Mouse (Mus musculus): ENCODE results near the gene Memo1.
"Not testable (repeated sequence)": the region's sequence is repeated elsewhere in the genome, so short reads cannot be mapped to it uniquely, and the experiment has no call there.

Memo1 gene

DNA sequence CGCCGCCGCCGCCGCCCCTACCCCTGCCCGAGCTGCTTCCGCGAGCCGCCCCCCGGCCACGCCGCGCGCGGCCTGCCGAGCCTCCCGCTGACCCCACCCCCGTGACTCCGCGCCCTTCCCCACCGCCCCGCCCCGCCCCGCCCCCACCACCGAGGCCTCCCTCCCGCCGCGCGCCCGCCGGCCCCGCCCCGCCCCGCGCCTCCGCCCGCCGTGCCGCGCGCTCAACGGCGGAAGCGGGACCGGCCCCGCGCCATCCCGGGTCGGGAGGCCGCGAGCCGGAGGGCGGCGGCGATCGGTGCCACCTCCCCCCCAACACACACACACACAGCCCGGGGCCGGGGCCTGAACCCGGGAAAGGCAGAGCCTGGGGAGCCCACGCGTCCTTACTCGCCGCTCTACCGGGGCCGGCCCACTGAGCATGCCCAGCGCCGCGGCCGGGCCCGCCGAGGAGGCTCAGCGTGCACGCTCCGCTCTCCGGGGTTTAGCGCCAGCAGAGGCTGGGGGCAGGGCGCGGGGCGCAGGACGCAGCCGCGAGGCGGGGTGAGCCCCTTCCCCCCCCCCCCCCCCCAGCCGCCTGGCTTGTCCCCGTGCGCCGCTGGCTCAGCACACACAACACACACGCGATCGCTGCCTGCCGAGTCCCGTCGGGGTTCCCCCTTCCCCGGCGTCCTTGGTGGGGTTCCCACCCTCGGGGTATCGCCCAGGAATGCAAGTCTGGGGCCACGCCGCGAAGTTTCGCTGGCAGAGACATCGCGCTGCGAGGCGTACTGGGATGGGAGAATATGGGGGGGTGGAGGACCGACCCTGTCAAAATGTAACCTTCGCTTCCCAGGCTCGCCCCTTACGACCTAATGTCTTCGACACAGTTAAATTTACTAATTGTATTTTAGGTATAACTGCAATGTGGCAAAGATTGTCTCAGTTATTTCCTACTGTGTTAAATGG, at the start of gene Memo1:
Gene Memo1, minus strand, starts transcription at position 496 of the 945 bp plus-strand sequence.
- peak; percentile 72 to 74 for DNase-seq

DNA sequence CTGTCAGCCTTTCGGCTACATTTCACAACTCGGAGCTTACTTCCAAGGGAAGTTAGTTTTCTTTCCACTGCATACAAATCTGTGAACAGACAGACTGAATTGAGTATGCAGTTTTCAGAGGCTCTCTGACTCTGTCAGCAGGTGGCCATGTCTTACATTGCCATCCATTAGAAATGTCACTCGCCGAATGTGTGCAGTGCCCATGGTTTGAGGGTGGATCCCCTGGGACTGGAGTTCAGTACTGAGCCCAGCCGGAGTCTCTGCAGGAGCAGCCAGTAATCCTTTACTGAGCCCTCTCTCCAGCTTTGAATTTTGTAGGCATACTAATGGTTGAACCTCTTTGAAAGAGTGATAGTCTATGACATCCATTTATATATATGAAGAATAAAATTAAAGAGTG, 45.8 kb upstream of the Memo1 start:
- DNase-seq: no peak

DNA sequence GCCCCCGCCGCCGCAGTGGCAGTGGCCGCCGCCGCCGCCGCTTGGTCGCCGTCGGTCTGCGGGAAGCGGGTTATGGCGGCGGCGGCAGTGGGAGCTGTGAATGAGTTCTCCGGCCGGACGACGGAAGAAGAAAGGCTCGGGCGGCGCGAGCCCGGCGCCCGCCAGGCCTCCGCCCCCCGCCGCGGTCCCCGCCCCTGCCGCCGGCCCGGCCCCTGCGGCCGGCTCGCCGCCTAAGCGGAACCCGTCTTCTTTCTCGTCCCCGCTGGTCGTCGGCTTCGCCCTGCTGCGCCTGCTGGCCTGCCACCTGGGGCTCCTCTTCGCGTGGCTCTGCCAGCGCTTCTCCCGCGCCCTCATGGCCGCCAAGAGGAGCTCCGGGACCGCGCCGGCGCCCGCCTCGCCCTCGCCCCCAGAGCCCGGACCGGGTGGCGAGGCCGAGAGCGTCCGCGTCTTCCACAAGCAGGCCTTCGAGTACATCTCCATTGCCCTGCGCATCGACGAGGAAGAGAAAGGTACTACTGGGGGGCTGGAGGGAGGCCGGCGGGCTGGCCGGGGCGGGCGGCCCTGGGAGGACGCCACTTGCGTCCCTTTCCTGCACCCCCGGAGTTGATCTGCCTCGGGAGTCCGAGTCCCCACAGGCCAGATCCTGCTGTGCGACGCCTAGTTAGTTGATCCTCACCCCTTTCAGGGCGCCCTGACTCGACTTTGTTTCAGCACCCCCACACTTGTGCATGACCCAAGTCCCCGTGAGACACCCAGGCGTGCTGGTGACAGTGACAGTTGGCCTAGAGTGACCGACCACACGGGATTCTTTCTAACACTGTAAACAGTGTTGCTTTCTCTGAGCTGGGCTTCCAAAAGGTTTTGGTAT, 43.9 kb upstream of the Memo1 start, which contains the start of gene Spast:
Gene Spast, plus strand, starts transcription at position 51 of the 868 bp plus-strand sequence.
- peak; percentile 72 to 77 for DNase-seq

DNA sequence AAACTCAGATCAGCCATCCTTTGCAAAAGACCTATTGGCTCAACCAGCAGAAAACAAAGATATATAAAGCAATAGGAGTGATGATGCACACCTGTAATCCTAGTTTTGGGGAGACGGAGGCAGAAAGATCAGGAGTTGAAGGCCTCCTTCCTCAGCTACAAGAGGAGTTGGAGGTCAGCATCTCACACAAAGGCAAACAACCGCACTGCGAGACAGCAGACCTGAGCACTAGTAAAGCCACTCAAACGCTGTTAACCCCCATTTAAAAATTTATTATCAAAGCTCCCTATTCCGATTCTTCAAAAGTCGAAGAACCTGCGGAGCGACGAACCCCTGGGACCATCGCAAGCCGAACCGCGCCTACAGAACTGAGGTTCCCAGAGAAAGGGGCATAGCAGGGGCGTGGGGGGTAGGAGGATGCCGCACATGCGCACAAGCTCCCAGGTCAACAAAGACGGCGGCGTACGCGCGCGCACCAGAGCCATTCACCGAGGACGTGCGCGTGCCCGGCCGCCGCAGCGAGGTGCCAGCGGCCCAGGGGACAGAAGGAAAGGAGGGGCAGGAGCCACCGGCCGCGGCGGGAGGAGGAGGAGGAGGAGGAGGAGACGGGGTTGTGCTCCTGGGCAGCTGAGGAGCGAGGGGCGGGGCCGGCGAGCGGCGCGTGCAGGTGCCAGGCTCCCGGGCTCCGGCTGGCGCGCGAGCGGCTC, 43.1 kb upstream of the Memo1 start:
- DNase-seq: peak; percentile 91 to 93

DNA sequence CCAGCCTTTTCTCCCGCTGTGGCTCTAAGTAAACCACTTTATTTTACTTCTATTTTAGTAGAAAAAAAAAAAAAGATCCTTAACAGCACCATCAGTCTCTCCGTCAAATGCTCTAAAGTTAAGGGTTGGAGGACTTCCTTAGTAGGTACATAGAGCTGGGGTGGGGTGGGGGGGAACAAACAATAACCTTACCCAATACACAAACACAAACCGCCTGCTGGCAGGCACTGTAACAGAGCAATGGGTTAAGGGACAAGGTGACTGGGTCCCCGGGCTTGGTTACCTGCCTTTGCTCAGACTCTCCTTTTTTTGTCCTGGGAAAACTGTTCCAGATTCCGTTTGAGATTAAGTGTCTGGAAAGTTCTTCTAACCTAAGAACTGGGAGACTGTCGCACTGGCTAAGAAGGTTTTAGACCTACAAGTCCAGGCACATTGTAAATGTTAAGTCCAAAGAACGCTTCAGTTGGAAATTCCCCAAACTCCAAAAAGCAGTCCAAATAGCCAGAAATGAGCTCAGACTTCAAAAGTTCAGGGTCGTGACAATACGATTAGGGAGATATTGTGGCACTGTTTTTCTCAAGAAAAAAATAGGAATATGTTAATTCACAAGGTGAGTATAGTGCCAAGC, 35.8 kb upstream of the Memo1 start:
- DNase-seq: no peak

DNA sequence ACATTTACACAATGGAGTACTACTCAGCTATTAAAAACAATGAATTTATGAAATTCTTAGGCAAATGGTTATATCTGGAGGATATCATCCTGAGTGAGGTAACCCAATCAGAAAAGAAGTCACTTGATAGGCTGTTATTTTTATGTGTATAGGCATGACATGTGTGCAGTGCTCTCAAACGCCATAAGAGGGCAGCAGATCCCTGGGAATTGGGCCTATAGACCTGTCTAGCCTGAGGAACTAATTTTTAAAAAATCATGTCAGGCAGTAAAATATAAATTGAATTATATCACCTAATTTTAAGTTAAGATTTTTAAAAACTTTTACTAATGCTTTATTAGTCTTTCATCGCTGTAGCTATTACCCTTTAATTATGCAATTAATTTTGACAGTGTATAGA, 32.8 kb upstream of the Memo1 start:
- DNase-seq: peak; percentile 73 to 76

DNA sequence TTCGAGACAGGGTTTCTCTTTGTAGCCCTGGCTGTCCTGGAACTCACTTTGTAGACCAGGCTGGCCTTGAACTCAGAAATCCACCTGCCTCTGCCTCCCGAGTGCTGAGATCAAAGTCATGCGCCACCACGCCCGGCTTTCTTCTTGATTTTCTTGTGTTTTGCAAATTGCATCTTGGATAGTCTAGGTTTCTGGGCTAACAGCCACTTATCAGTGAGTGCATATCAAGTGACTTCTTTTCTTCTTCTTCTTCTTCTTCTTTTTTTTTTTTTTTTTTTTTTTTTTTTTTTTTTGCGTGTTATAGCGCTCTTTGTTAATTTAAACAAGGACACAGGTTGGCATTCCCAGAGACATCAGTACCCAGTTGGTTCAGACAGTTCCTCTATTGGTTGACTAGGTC, 31.9 kb upstream of the Memo1 start:
- DNase-seq: not testable (repeated sequence)

DNA sequence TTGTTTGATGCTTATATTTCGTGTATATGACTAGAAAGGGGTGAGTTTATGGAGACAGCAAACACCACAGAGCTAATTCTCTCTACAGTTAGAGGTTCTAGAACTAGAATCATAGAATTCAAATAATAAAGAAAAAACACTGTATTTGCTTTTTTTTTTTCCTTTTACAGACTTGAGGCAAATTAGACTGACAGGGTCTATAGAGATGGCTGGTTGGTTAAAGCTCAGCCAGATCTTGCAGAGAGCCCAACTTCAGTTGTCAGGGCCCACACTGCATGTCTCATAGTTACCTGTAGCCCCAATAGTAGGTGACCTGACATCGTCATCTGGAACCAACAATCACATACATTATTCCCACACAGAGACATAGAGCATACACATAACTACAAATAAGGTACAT, 28.5 kb upstream of the Memo1 start, which contains the start of gene Dpy30:
Gene Dpy30, minus strand, starts transcription at position 101 of the 400 bp plus-strand sequence.
- no peak for DNase-seq

DNA sequence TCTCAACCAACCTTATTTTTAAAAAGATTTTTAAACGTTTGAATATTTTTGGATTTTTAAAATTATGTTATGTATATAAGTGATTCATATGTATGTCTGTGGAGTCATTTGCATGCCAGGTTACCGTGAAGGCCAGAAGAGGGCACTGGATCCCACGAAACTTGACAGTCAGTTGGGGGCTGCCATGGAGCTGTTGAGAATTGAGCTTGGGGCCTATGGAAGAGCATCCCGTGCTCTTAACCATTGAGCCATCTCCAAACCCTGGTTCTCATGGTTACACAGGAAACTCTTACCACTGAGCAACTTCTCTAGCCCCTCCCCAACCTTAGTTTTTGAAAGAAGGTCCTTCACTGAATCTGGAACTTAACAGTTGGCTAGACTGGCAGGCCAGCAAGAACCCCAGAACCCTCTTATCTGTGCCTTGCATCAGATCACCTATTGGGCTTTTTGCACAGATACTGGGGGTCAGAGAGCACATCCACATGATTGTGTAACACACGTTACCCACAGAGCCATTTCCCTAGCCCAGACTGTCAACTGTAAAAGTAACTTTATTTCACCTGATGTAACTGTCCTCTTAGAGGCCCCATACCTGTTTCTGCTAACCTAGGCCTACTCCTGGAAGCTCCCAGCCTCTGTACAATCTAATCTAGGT, 27.2 kb upstream of the Memo1 start:
- peak; percentile 20 to 28 for DNase-seq

DNA sequence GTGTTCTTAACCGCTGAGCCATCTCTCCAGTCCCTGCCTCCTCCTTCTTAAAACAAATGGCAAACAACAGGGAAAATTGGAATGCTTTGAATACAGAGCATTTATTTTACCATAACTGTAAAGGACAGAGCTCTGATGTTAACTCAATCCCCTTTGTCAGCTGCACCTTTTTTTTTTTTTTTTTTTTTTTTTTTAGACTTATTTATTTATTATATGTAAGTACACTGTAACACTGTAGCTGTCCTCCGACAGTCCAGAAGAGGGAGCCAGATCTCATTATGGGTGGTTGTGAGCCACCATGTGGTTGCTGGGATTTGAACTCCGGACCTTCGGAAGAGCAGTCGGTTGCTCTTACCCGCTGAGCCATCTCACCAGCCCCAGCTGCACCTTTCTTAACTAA, 23.4 kb upstream of the Memo1 start:
- no peak for DNase-seq

DNA sequence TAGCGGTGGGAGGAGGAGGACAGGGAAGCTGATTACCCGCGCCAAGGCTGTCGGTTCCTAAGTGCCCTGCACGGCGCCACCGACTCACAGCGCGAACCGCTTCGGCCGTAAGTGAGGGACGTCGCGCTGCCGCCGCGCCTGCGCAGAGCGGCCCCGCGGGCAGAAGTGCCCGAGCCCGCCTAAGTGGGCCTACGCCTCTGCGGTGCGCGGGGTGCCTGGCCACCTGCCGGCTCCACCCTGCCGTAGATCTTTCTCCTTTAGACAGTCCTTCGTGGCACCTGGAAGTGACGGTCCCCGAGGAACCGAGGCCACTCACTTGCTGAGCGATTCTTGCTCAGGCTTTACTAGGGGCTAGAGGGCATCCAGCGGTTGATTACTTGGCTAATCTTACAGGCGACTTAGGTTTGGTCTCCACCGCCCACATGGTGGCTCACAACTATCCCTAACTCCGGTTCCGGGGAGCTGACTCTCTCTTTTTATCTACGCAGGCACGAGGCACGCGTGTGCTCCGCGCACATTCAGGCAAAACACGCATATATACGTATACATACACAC, 21.1 kb upstream of the Memo1 start:
- DNase-seq: peak; percentile 89 to 91

DNA sequence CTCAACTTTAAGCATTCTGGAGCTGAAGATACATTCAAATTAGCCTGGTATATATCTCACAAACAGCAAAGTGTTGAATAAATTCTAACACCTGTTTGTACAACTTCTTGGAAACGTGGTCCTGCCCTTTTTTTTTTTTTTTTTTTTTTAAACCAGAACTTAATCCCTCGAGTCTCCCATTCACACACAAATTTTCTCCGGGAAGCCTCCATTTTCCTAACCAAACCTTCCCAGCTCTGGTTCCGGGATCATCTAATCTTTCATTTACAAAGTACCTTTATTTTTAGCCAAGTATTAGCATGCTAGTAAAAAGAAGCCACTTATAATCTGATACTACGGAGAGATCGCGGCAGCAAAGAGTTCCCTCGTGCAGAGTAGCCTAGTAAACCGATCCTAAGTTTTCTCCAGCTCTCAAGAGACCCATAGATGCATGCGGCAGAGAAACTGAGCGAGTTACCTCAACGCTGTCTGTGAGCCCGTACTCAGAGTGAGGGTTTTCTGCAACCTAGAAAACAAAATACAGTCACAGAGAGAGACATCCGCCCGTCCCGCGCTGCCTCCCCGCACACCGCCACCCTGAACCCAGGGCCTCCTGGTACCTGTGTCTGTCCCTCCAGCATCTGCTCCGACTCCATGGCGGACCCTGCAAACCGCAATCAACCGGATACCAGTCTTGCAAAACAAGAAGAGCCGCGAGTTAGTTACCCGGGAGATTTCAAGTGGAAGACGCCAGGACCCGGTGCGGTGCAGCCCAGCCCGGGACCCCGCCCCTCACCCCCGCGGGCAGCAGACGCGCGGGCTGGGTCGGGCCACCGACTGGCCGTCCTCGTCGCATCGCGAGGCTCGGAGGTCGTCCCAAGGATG, 20.4 kb upstream of the Memo1 start:
- no peak for DNase-seq

DNA sequence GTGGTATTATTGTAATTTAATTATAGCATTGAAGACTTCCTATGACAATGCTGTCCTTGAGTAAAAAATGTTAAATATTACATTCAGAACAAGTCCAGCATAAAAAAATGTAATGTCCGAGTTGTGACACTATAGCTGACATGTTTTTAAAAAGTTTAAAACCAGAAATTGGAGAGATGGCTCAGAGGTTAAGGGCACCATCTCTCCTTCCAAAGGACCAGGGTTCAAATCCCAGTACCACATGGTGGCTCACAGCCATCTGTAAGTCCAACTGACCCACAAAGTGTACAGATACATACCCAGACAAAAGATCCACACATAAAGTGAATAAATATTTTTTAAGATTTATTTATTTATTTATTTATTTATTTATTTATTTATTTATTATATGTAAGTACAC, 10.7 kb upstream of the Memo1 start:
- DNase-seq: no peak

DNA sequence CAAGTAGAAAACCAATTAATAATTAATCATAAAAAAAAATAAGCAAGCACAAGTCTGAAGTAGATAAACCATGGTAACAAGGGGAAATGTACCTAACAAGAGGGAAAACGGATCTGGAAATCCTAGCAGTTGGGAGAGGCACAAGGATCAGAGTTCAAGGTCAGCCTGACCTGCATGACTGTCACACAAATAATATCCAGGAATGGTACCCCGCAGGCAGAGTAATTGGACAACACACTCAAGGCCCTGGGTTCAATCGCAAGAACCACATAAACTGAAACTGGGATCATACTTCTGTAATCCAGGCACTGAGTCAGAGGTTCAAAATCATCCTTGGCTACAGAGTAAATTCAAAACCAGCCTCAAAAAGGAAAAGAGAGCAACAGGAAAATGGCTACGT, 10.3 kb upstream of the Memo1 start:
- no peak for DNase-seq

DNA sequence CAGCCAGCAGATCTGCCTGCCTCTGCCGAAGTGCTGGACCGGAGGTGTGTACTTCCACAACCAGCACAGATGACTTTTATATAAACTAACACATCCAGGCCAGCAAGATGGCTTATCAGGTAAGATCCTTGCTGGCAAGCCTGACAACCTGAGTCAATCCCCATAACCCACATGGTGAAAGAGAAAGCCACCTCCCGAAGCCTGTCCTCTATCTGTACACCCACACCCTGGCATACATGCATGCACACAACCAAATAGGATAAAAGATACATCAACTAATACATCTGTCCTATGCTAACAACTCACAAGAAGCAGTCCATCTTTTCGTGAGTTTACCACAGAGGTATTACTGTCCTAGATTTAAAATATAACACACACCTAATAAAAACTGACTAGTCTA, 8.7 kb upstream of the Memo1 start:
- DNase-seq: no peak

DNA sequence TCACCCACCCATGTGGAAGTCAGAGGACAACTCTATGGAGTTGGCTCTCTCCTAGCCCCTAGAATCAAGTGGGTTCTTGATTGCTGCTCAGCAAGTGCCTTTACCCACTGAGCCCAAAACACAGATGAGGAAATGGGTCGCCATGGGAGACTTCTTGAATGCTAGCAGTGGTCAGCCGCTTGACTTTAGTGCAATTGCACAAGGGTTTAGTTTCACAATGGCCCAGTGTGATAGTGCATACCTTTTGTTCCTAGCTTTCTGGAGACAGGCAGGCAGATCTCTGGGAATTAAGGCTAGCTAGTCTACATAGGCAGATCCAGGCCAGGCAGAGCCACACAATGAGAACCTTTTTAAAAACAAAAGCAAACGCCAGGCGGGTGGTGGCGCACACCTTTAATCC, 4.8 kb upstream of the Memo1 start:
- no peak for DNase-seq

DNA sequence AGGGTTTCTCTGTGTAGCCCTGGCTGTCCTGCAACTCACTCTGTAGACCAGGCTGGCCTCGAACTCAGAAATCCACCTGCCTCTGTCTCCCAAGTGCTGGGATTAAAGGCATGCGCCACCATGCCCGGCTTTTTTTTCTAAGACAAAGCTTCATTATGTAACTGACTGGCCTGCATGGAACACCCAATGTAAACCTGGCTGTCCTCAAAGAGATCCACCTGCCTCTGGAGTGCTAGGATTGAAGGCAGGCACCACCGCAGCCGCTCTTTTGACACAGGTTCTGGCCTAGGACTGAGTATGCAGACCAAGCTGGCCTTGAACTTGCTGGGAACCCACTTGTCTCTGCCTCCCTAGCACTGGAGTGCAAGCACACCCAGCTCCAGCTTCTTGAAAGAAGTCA, 1.7 kb upstream of the Memo1 start:
- not testable (repeated sequence) for DNase-seq

DNA sequence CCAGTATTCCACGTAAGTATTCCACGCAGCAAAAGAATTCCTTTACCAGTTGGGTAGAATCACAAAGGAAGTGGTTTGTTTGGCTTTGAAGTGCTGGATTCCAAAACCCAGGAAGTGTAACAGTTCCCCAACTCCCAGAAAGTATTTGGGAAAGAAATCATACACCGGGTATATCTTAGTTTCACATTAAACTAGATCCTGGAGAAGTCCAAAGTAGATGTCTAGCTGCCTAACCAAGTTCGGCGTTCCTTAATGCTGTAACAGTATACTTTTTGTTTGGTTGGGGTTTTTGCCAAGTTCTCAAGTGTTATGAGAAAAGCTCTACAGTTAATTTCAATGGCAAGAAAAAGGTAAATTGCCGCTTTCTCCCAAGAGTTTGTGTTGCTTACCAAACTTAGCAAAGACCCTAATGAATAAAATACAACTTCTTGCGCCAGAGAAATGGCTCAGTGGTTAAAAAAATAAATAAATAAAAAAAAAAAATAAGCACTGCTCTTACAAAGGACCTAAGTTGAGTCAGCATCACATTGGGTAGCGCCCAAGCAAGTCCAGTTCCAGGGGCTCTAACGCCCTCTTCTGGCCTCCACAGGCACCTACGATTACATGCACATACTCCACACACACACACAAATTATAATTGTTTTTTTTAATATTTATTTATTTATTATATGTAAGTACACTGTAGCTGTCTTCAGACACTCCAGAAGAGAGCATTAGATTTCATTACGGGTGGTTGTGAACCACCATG, 929 bp upstream of the Memo1 start:
- DNase-seq: peak; percentile 45 to 57

DNA sequence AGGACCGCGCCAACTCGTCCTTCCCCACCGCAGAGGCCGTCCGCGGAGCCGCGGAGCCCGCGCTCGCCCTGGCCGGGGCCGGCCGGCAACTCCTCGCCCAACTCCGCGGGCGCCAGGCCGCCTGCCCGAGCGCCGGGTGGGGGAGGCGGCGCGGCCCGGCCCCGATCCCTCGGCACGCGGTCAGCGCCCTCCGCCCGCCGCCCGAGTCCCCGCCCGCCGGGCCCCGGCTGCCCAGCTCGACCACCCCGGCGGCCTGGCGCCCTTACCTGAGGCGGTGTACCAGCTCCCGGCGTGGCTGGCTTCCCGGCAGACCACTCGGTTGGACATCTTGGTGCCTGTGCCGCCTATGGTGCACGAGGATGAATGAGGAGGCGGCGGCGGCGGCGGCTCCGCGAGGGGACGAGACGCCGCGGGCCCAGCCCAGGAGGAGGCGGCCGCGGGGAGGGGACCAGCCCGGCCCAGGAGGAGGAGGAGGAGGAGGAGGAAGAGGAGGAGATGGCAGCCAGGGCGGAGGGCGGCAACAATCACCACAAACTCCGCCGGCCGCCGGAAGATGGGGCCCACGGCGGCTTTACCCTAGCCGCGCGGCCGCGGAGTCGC, 795 bp downstream of the Memo1 start:
- peak; percentile 66 to 67 for DNase-seq

Data from B cell, adult 2 months (primary cell).